Mouse (Mus musculus) macrophage (primary cell): ENCODE results near the gene Esrp2. TPM values are rescaled to one million over a fixed set of nuclear protein-coding genes. Genes with fewer than 3 reads are reported as not detected.
A peak's percentile ranks its signal among the peaks of the same experiment; 100 is the strongest.

Experiments
- H3K27ac ChIP-seq: fragments of 350-480 bp; formaldehyde crosslinking; 2 replicates; pipeline ENCODE4 v1.9.0; 2021
- H3K36me3 ChIP-seq: fragments of 350-480 bp; formaldehyde crosslinking; 2 replicates; pipeline ENCODE4 v1.9.0; 2021; ENCODE audit errors: inconsistent target
- H3K4me3 ChIP-seq: fragments of 350-480 bp; formaldehyde crosslinking; 2 replicates; pipeline ENCODE4 v1.9.0; 2021; ENCODE audit errors: inconsistent target
- H3K79me2 ChIP-seq: fragments of 350-480 bp; formaldehyde crosslinking; 2 replicates; pipeline ENCODE4 v1.9.0; 2021; ENCODE audit errors: inconsistent target
- WGBS: methylation state at CpG from one replicate; pipeline ENCODE4 v1.1.7; 2026; ENCODE audit warnings: inconsistent platforms; ENCODE audit not compliant: missing documents; 5-methylcytosine and 5-hydroxymethylcytosine counted together
- polyA plus RNA-seq: library from polyadenylated mRNA; stranded (reverse); fragments of 250-400 nt; gene quantifications from 3 replicates; pipeline ENCODE4 v1.2.4, GENCODE M21; 2018; ENCODE audit warnings: inconsistent platforms

The Esrp2 gene
- polyA plus RNA-seq, 1 experiment from 2014 or later = not detected

DNA sequence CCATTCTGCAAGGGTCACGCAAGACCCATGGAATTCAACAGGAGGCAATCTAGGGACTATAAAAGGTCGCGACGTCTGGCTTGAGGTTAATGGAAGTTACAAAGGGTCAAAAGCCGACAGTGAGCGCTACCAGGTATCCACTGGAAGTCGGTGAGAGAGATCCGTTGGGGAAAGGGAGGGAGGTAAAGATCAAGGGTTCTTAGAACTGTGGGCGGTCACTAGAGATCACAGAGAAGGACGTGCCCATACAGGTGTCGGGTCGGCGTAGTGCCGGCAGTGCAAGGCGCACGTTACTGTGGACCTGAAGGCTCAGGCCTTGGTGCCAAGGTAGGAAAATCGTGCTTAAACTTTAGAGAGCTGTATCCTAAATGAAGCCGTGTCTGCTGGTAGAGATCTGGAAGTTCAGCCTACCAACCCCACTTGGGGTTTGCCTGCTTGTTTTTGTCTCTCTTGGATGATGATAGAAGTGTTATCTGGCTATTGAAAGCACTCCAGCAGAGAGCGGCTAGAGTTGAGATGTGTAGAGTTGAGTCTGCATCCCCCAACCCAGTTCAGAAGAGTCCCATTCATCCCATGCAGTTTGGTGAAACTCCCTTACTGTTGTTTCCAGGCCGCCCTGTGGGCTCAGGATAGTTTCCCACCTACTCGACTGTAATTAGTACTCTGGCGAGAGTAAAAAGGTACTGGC lies 588 bp upstream of the Esrp2 start:
- Histone ChIP-seq H3K4me3 (peak overlapping the region; percentile 59), H3K36me3 (no peaks in the 10 kb centered on the region), H3K27ac (no peak overlapping the region), H3K79me2 (no peaks in the 10 kb centered on the region)
- WGBS = 17% methylated on average over 22 of the region's 22 CpGs

DNA sequence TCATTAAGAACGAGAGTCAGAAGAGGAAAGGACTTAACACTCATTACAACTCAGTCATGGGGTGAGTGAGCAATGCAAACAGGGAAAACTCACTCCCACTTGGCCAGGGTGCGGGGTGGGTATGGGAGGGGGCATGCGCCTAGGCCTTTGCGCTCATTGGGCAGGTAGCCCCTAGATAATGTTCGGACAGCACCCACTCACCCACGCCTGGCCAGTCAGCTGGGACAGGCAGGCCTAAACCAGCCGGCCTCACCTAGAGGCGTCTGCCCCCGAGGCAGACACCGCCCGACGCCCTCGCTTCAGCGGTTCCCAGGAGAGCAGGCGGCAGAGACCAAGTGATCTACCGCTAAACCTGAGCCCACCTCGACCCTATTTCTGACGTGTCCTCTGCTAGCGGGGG lies 1.1 kb downstream of the Esrp2 start:
- Histone ChIP-seq H3K36me3 (no peaks in the 10 kb centered on the region), H3K79me2 (no peaks in the 10 kb centered on the region), H3K4me3 (no peak overlapping the region), H3K27ac (no peak overlapping the region)
- 22% methylated on average over 16 of the region's 19 CpGs for WGBS

GRCm38 (mm10) chr8:106134751-106135571 lies 1.8 kb downstream of the Esrp2 start:
- H3K36me3 ChIP-seq = peaks cover 2% of the 10 kb centered on the region; the same call in 1 of the 2 replicates
- H3K27ac ChIP-seq = no peak overlapping the region
- WGBS = 69% methylated on average over 13 of the region's 14 CpGs
- H3K79me2 ChIP-seq = no peaks in the 10 kb centered on the region
- H3K4me3 ChIP-seq = no peak overlapping the region

DNA sequence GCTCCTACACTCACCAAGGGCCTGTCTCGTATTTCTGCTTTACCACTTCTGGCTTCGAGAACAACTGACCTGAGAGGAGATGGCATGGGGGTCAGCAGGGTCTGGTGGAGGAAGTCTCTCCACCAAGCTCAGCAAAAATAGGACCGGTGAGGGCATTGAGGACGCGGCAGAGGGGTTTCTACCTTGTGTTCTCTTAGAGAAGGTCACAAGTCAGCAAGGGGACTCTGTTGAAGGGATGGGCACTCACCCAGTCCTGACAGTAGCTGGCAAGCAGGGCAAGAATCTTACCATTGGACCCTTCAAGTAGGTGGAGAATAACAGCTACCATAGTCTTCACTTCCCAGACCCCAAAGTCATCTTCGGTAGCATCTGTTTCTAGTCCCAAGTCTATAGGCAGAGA lies 2.8 kb downstream of the Esrp2 start:
- no peak overlapping the region for H3K4me3 ChIP-seq
- peaks cover 12% of the 10 kb centered on the region; the same call in 1 of the 2 replicates for H3K36me3 ChIP-seq
- H3K27ac ChIP-seq = no peak overlapping the region
- 87% methylated on average over 6 of the region's 6 CpGs for WGBS
- no peaks in the 10 kb centered on the region for H3K79me2 ChIP-seq

GRCm38 (mm10) chr8:106133526-106133925 lies 3.2 kb downstream of the Esrp2 start:
- H3K36me3 ChIP-seq = peaks cover 17% of the 10 kb centered on the region; the same call in 1 of the 2 replicates
- 79% methylated on average over 13 of the region's 13 CpGs for WGBS

GRCm38 (mm10) chr8:106132356-106132755 lies 4.4 kb downstream of the Esrp2 start:
- Histone ChIP-seq H3K36me3 (peaks cover 19% of the 10 kb centered on the region; the same call in 1 of the 2 replicates), H3K79me2 (no peaks in the 10 kb centered on the region), H3K4me3 (no peak overlapping the region), H3K27ac (no peak overlapping the region)
- WGBS = 74% methylated on average over 10 of the region's 11 CpGs

More at GRCm38 (mm10) chr8:106133526-106133925, 3.2 kb downstream of the Esrp2 start:
- Histone ChIP-seq H3K4me3 (no peak overlapping the region), H3K79me2 (no peaks in the 10 kb centered on the region), H3K27ac (no peak overlapping the region)

- no peak overlapping the region for H3K4me3 ChIP-seq
- peaks cover 19% of the 10 kb centered on the region; the same call in 1 of the 2 replicates for H3K36me3 ChIP-seq
- 79% methylated on average over 7 of the region's 7 CpGs for WGBS
- H3K79me2 ChIP-seq = no peaks in the 10 kb centered on the region
- H3K27ac ChIP-seq = no peak overlapping the region
Observed at GRCm38 (mm10) chr8:106131488-106132222, 5.1 kb downstream of the Esrp2 start.

GRCm38 (mm10) chr8:106131021-106131420 lies 5.8 kb downstream of the Esrp2 start:
- Histone ChIP-seq H3K27ac (no peak overlapping the region), H3K36me3 (peaks cover 19% of the 10 kb centered on the region; the same call in 1 of the 2 replicates), H3K79me2 (no peaks in the 10 kb centered on the region), H3K4me3 (no peak overlapping the region)
- 98% methylated on average over 4 of the region's 4 CpGs for WGBS

DNA sequence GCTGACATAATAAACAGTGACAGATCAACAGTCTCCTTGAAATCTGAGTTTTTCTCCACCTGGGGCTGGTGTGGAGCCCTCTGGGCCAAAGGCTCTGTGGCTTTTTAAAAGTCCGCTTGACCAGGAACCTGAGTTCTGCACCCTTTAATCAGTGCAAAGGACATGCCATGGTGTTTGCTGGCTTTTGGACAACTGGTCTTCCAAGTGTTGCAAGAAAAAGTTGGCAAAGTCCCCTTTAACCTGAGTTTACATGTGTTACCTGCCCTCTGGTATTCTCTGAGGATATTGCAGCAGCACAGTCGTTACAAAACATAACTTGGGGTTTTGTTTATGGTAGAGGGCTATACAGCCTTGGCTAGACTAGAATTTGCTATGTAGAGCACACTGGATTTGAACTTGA lies 6.3 kb downstream of the Esrp2 start:
- 91% methylated on average over 2 of the region's 2 CpGs for WGBS
- no peak overlapping the region for H3K27ac ChIP-seq
- peaks cover 19% of the 10 kb centered on the region; the same call in 1 of the 2 replicates for H3K36me3 ChIP-seq
- H3K4me3 ChIP-seq = no peak overlapping the region
- no peaks in the 10 kb centered on the region for H3K79me2 ChIP-seq

GRCm38 (mm10) chr8:106129997-106130396 lies 6.8 kb downstream of the Esrp2 start:
- H3K27ac ChIP-seq = no peak overlapping the region
- H3K79me2 ChIP-seq = no peaks in the 10 kb centered on the region
- WGBS = 86% methylated on average over 2 of the region's 2 CpGs
- H3K4me3 ChIP-seq = no peak overlapping the region
- peaks cover 19% of the 10 kb centered on the region; the same call in 1 of the 2 replicates for H3K36me3 ChIP-seq

DNA sequence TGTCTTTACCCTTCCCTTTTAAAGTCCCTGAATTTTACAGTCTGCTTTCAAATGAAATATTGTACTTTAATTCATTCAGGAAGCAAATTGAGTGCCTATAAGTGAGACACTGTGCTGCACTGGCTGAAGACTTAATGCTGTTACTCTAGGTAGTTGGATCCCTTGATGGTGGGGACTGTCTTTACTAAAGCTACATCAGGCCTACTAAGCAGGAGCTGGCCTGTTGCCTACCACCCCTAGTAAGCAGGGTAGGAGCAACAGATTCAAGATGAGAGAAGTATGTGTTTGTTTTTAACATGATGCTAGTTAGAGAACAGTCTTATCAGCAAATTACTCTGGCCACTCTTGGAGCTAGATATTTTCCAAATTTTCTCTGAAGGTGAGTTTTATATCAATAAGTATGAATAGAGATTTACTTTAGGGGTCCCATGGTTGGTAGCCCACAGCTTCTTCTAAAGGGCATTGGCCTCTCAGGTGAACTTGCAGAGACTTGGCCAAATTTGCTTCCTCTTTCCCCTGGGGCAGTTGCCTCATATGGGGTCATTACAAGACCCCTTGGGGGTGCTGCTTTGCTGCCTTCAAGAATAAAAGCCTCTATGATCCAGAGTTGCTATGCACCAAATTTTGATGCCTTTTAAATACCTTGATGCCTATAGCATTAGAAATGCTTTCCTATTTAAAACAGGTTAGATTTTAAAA lies 7.4 kb downstream of the Esrp2 start:
- Histone ChIP-seq H3K36me3 (peaks cover 19% of the 10 kb centered on the region; the same call in 1 of the 2 replicates), H3K79me2 (no peaks in the 10 kb centered on the region), H3K4me3 (no peak overlapping the region), H3K27ac (no peak overlapping the region)

DNA sequence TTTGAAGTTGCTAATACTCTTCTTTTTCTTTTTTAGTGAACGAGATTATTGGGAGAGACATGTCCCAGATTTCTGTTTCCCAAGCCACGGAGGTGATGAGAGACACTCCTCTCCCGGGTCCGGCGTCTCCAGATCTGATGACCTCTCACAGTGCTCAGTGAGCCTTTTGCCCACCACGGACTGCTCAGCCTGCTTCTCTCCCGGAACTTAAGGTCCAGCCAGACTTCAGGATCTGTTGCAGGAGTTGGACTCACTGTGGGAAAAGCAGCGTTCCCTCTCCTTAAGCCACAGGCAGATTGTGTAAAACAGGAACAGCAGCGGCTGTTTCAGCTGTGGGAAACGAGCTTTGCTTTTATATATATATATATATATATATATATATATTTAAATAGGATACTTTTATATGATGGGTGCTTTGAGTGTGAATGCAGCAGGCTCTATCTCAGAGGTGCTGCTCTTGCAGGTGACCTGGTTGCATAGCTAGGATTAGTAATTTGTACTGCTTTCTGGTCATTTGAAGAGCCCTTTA lies 8.8 kb downstream of the Esrp2 start:
- Histone ChIP-seq H3K4me3 (no peak overlapping the region), H3K36me3 (peaks cover 19% of the 10 kb centered on the region; the same call in 1 of the 2 replicates), H3K79me2 (no peaks in the 10 kb centered on the region), H3K27ac (no peak overlapping the region)
- 95% methylated on average over 10 of the region's 10 CpGs for WGBS

- H3K36me3 ChIP-seq = peaks cover 19% of the 10 kb centered on the region; the same call in 1 of the 2 replicates
- no peak overlapping the region for H3K27ac ChIP-seq
- H3K4me3 ChIP-seq = no peak overlapping the region
- no peaks in the 10 kb centered on the region for H3K79me2 ChIP-seq
- WGBS = 77% methylated on average over 3 of the region's 3 CpGs
Observed at GRCm38 (mm10) chr8:106127054-106127453, 9.7 kb downstream of the Esrp2 start.

DNA sequence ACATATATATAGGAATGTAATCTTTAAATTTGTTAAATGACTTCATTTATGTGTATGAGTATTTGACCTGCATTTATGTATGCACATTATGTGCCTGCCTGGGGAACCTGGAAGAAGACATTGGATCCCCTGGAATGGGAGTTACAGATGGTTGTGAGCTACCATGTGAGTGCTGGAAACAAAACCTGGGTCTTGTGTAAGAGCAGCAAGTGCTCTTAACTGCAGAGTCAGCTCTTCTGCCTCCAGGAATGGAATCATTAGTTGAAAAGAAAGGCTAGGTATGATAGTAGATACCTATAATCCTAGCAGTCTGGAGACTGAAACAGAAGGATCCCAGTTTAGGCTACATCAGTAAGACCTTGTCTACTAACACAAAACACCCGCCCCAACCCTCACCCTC lies 10.7 kb downstream of the Esrp2 start:
- Histone ChIP-seq H3K27ac (no peak overlapping the region), H3K4me3 (no peak overlapping the region), H3K36me3 (peaks cover 19% of the 10 kb centered on the region; the same call in 1 of the 2 replicates), H3K79me2 (no peaks in the 10 kb centered on the region)
- WGBS = 92% methylated on average over 1 of the region's 1 CpGs
